In the genomic region with DNA sequence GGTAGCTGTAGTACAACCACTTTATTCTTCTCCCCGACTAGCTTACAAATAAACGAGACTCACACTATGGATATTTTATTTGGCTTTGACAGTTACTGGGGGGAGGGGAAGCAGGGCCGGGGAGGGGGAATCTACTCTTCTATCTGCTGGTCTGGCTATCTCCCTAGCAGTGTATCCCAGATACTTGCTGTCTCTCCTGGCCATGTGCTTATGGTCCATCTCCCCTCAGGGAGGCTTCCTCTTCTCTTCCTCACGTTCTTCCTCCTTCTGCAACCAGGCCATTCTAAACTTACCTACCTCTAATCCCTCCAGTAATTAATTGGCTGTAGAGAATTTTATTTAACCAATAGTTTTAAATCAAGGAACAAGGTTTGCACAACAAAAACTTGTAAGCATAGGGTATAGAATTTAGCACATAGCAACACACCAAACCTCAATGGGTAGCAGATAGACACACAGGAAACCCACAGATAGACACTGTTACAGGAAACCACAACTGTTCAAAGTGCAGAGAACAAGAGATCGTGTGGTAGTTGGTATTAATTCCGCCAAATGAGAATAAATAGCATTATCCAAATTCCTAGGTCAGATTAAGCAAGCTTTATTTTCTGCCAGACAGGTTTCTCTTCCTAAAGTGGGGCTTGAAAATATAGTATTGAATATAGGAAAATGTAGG, we compare ENCODE assay signal across 23 mouse cellular contexts.
A peak's percentile ranks its signal among the peaks of the same experiment; 100 is the strongest.
DNase-seq lines count a peak whose midpoint lies in the region; ATAC-seq lines count a peak whose summit lies in the region.
"Had no signal": no experiment of that assay in that cellular context is flagged by ENCODE, and none has a peak within 500 bp of the region (broad histone marks: within the 10 kb centered on the region; RNA-seq: fewer than 3 reads in every experiment).

No protein-coding gene starts in this region.

- peak; percentile 87 for DNase-seq in 416B (ENCODE audit: low read depth)
- DNase-seq in CD4-positive, CD25-positive, alpha-beta regulatory T cell, adult 2 months (ENCODE audit: low read depth, low spot score), result peak; percentile 56
- DNase-seq in frontal cortex, postnatal 10 days (ENCODE audit: low spot score in 2 of 2), result no peak
- DNase-seq in right cerebral cortex, adult 2 months (ENCODE audit: low spot score in 2 of 2), result no peak
- no peak for DNase-seq in gastrocnemius, postnatal 10 days
- DNase-seq: adrenal gland, postnatal 10 days; cerebellum, adult 18-20 months; cerebellum, postnatal 14 days; embryo, embryonic 11 days; gastrocnemius, postnatal 36 days; heart, postnatal 4 days; kidney, adult 9 months; kidney, postnatal 14 days; lung, adult 18-20 months; lung, postnatal 10 days; midbrain, embryonic 14.5 days; thymus, postnatal 14 days had no signal

- ATAC-seq in common myeloid progenitor, adult 5-6 weeks (replicated peaks; ENCODE audit: low read depth, poor library complexity, severe bottlenecking), result peak; percentile 98
- ATAC-seq in megakaryocyte progenitor cell, adult 5-6 weeks (replicated peaks; ENCODE audit: poor library complexity), result peak; percentile 95
- ATAC-seq: forebrain, embryonic 14.5 days; intestine, embryonic 16.5 days; liver, embryonic 12.5 days; Patski had no signal

Comparison
In these comparisons a context has a peak if more than half of its experiments do, and no peak if none do; other contexts are left out.
1. DNase-seq: peak in 416B (single experiment) and CD4-positive, CD25-positive, alpha-beta regulatory T cell, adult 2 months (single experiment); none in frontal cortex, postnatal 10 days (0 of 2), right cerebral cortex, adult 2 months (0 of 2) and gastrocnemius, postnatal 10 days (single experiment).